Mouse (Mus musculus) embryo, embryonic 10 days (tissue): Measurements from ENCODE around the gene Kcna7.
"Not testable (repeated sequence)": the region's sequence is repeated elsewhere in the genome, so short reads cannot be mapped to it uniquely, and the experiment has no call there.

Experiments
- DNase-seq: peaks from one replicate; pipeline ENCODE4 v3.0.0-alpha.2; 2015; ENCODE audit warnings: low spot score

The Kcna7 gene

DNA sequence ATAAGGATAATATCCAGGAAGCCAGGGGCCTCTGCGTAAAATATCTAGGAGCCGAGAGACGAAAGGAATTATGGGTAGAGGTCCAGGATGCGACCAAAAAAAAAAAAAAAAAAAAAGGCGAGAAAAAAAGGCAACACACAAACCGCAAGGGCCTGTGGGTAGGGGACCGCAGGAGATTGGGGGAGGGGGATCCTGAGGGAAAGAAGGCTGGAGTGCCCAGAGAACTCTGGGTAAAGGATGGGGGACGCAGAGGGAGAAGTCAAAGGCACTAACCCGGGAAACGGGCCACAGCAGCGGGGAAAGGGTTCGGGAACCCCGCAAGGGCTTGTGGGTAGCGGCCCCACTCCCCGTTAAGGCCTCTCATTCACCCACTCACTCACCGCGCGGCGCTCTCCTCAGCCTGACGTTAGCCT lies 10.3 kb upstream of the Kcna7 start:
- peak; percentile 78 for DNase-seq

DNA sequence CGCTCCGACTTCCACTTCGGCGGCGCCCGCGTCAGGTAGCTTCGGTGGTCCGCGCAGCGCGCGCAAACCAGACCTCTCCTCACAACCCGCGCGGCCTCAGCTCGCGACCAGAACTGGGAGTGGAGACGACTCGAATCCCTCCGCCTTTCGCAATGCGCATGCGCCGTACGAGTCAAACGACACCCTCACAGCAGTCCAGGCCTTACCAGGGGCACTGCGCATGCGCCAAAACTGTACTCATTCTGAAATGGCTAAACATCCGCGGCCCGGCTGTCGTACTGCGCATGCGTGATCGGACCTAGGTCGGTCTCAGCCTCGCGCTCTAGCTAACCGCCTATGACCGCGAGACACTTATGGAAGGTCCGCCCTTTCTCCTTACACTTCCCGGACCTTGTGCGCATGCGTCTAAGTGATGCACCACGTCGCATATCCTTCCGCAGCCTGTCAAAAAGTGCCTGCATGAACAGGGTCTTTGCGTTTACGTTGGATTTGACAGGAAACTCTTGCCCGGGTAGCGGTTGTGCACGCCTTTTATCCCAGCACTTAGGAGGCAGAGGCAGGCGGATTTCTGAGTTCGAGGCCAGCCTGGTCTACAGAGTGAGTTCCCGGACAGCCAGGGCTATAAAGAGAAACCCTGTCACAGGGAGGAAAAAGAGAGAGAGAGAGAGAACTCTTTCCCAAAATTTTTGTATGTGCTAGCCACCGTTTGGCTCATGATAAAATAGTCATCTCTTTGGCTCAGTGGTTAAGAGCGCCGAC lies 9.7 kb upstream of the Kcna7 start, which contains the start of gene Snrnp70:
TSS of gene Snrnp70 (minus strand) at position 165 of the 759 bp plus-strand sequence.
- peak; percentile 100 for DNase-seq

DNA sequence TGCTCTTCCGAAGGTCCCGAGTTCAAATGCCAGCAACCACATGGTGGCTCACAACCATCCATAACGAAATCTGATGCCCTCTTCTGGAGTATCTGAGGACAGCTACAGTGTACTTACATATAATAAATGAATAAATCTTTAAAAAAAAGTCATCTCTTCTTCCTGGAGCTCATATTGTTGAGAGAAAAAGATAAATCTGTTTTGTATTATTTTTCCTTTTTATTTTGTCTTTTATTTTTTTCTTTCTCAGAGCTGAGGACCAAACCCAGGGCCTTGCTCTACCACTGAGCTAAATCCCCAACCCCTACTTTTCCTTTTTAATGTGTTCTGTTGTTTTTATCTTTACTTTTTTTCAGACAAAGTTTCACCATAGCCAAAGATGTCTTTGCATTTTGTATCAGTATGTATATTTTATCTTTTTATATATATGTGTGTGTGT lies 9.1 kb upstream of the Kcna7 start:
- not testable (repeated sequence) for DNase-seq

DNA sequence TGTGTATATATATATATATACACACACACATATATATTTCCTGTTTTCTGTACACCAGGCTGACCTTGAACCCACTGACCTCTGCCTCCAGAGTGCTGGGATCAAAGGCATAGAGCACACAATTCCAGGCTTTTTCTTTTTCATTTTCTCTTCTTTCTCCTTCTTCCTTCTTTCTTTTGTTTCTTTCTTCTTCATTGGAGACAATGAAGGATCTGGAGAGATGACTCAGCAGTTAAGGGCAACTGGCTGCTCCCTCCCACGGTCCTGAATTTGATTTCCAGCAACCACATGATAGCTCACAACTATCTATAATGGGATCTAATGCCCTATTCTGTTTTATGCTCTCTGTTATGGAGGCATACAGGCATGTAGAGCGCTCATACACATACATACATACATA lies 8.7 kb upstream of the Kcna7 start:
- DNase-seq: no peak

DNA sequence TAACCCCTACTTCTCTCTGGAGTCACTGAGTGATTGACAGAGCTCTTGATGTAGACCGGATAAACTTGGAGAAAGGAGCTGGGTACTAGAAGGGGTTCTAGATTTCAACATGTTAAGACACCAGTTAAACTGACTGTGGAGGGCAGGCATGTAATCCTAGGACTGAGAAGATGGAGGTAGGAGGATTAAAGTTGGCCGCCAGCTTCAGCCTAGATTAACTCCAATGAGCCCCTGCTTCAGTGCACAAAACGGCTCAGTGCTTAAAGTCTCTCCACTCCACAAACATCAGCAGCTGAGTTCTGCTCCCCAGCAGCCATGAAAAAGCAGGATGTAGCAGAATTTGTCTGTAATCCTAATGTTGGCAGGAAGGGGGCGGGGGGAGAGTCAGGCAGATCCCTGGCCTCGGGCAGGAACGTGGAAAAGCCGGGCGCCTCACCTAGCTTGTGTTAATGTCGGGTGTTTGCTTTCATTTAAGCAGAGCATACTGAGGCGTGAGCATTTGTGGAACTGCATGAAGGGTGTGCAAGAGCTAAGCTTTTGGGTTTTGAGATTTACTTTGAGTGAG lies 3.9 kb upstream of the Kcna7 start:
- DNase-seq: no peak

DNA sequence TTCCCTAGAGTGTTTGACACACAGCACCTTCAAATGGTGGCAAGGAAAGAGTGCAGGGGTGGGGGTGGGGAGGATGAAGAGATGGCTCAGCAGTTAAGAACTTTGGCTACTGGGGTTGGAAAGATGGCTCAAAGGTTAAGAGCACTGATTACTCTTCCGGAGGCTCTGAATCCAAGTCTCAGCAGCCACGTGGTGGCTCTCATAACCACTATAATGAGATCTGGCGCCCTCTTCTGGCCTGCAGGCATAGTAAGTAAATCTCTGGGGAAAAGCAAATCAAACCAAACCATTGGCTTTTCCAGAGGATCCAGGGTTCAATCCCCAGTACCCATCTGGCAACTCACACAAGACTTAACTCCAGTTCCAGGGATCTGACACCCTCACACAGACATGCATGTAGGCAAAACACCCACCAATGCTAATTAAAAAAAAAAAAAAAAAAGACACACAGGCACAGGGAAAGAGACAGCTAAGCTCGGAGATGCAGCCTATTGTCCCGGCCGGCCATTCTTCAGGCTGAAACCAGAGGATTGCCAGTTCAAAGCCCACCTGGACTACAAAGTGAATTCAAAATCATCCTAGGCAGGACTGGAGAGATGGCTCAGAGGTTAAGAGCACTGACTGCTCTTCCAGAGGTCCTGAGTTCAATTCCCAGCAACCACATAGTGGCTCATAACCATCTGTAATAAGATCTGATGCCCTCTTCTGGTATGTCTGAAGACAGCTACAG lies 1.8 kb upstream of the Kcna7 start:
- peak; percentile 85 for DNase-seq

DNA sequence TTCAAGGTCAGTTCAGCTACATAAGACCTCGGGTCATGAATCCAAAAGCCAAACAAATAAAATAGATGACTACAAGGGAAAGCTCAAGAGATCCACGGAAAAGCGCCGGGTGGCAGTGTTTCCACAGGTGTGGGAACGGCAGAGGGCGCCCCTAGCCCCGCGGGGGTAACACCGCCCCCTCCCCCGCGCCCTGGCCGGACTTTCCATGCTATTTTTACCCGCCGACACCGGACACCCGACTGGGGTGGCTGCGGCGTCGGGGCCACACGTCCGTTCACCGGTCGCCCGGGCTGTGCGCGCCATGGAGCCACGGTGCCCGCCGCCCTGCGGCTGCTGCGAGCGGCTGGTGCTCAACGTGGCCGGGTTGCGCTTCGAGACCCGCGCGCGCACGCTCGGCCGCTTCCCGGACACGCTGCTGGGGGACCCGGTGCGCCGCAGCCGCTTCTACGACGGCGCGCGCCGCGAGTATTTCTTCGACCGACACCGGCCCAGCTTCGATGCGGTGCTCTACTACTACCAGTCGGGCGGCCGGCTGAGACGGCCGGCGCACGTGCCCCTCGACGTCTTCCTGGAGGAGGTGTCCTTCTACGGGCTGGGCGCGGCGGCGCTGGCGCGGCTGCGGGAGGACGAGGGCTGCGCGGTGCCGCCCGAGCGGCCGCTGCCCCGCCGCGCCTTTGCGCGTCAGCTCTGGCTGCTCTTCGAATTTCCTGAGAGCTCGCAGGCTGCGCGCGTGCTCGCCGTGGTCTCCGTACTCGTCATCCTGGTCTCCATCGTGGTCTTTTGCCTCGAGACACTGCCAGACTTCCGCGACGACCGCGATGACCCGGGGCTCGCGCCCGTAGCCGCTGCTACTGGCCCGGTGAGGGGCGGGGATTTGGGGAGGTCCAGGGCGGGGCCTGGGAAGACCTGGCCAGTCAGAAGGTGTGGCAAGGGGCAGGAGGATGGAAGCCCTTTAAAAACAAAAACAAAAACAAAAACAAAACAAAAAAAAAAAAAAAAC lies 1.0 kb downstream of the Kcna7 start:
- DNase-seq: peak; percentile 18

DNA sequence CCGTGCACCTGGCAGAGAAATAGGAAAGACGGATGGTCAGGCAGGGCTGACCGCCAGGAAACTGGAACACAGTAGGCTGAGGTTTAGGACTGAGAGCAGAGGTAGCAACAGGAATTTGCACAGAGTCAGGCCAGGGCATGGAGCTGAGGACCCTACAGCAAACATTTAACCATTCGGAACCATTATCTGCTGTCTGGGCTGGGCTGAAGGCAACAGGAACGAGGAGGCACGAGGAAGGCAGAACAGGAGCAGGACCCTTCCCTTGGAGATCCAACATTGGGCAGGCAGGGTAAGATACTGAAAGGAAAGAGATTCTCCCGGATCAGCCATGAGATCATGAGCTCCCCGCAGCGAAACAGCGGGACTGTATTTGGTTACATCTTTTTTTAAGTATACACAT lies 2.4 kb downstream of the Kcna7 start:
- no peak for DNase-seq

DNA sequence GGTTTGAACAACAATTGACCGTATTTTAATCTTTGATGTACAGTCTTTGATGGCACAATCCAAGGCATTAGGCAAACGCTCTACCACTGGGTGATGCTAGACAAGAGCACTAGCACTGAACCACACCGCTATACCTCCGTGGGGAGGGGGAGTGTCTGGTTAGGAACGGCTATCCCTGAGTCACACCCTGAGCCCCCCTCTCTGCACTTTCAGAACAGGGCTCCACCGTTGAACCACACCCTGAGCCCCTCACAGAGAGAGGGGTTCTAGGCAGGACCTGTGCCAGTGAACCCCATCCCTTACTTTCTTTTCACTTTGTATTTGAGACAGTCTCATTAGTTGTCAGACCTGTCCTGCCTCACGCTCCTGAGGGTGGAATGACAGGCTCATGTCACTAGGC lies 2.9 kb downstream of the Kcna7 start:
- DNase-seq: no peak

DNA sequence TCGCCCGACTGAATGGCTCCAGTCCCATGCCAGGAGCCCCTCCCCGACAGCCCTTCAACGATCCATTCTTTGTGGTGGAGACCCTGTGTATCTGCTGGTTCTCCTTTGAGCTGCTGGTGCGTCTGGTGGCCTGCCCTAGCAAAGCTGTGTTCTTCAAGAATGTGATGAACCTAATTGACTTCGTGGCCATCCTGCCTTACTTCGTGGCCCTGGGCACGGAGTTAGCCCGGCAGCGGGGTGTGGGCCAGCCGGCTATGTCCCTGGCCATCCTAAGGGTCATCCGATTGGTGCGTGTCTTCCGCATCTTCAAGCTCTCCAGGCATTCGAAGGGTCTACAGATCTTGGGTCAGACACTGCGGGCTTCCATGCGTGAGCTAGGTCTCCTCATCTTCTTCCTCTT lies 3.5 kb downstream of the Kcna7 start:
- no peak for DNase-seq

DNA sequence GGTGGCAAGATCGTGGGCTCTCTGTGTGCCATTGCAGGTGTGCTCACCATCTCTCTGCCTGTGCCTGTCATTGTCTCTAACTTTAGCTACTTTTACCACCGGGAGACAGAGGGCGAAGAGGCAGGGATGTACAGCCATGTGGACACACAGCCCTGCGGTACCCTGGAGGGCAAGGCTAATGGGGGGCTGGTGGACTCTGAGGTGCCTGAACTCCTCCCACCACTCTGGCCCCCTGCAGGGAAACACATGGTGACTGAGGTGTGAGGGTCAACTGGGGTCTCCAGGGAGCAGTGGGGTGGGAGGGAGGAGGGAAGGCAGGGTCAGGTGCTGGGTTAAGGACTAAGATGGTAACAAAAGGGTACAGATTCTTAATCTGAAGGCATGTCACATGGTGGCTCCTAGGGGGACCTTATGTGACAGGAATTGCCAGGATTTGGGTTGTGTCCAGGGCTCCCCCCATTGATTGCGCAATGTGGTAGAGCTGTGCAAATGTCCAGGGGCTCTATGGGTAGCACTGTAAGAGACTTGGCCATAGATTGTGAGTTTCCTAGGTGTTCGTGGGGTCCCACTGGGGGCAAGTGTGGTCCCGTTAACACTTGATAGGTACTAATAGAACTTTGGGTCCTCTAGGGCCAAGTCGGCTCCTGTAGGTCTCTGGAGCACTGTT lies 4.2 kb downstream of the Kcna7 start:
- DNase-seq: no peak

DNA sequence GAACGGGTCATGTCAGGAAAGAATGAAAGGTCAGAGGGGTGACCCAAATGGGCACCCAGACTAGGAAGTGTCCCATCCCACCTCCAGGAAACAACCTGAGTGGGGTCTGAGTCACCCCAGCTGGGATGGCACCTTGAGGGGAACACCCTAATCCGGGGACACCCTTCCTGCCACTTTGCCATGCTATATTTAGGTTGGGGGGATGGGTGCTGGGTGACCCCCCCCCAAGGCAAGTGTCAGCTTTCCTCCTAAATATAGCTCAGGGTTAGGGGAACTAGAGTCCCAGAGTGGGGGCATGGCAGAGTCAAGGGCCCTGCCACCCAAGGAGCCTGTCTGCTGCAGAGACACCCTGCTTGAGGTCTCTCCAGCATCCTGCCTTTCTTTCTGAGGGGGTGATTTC lies 7.0 kb downstream of the Kcna7 start:
- DNase-seq: no peak

DNA sequence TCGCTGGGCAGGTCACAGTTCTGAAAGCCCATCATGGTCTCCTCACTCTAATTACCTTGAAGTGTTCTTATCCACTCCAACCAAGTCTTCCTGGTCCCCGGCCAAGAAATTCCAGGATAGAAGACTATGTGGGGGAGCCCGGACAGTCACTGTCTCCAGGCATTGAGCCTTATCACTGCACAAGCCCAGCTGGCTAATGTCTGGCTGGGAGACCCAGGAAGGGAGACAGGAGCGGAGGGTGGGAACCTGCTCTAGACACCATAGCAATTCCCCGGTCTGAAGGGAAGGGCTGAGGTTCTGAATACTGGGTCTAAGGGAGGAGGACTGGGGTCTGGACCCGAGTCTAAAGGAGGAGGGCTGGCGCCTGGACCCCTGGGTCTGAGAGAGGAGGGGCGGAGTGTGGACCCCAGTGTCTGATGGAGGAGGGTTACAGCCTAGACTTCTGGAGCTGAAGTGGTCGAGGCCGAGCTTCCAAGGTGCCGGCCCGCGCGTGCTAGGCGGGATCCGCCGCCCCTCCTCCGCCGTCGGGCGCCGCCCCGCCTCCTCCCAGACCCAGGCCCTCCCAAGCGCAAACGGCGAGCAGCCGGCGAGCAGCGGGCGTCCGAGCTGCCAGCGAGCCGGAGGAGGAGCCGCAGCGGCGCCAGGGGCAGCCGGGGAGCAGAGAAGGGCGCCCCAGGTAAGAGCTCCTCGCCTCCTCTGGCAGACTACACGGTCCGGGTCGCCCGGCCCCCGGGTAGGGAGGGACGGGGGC lies 7.8 kb downstream of the Kcna7 start, which contains the start of gene Ntf5:
TSS of gene Ntf5 (plus strand) at position 583 of the 751 bp plus-strand sequence.
- peak; percentile 65 for DNase-seq

DNA sequence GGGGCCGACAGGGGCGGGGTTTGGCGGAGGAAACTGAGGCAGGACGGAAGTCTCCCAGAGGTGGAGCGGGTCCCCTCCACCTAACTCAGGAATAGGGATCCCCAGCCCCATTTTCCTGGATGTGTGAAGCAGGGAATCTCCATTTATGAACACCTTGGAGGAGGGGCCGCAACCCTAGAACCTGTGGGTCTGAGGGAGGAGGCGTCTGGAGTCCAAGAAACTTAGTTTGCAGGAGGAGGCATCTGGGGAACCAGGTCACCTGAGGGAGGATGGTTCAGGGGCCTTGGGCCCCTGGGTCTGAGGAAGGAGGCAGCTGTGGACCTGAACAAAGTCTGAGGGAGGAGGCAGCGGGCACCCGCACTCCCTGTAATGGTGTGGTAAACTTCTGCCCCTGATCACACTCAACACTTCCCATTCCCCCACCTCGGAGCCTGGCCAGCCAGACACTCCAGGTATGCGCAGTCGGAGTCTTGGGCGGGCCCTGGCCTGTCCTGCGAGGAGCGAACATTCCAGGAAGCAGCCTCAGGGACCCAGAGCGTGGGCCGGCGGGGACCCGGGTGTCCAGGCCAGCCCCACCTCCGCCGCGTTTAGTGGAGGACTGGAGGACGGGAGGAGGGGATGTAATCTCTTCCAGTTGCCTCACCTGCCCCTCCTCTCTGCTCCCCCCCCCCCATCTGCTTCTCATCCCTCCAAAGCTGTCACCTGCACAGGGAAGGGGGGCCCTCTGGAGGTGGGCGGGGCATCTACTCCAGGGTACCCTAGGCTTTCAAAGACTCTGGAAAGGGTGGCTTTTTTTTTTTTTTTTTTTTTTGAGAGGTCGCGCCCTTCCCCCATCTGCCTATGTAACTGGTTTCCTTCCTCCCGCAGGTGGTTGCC lies 8.6 kb downstream of the Kcna7 start:
- DNase-seq: peak; percentile 18

DNA sequence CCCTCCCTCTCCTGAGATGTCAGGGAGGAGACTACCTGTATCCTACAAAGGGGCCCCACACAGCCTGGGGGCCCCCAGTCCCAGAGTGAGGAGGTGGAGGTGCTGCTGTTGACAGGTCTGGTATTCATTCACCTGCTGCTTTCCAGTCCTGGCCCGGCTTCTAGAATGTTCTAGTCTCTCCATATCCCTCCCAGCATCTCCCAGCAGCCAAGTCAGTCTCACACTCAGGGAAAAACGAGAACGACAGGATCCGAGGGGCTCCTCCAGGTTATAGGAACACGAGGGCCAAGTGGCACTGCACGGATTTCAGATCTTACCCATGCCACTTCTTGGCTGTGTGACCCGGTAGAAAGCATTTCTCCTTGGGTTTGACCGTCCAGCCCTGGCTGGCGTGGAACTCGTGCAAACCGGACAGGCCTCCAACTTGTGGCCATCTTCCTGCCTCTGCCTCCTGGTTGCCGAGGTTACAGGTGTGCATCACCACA lies 9.3 kb downstream of the Kcna7 start:
- no peak for DNase-seq

DNA sequence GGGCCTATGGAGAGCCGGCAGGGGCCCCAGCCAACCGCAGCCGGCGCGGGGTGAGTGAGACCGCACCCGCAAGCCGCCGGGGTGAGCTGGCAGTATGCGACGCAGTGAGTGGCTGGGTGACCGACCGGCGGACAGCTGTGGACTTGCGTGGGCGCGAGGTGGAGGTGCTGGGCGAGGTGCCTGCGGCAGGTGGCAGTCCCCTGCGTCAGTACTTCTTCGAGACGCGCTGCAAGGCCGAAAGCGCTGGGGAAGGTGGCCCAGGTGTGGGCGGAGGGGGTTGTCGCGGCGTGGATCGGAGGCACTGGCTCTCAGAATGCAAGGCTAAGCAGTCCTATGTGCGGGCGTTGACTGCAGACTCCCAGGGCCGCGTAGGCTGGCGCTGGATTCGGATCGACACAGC lies 10.2 kb downstream of the Kcna7 start:
- no peak for DNase-seq

DNA sequence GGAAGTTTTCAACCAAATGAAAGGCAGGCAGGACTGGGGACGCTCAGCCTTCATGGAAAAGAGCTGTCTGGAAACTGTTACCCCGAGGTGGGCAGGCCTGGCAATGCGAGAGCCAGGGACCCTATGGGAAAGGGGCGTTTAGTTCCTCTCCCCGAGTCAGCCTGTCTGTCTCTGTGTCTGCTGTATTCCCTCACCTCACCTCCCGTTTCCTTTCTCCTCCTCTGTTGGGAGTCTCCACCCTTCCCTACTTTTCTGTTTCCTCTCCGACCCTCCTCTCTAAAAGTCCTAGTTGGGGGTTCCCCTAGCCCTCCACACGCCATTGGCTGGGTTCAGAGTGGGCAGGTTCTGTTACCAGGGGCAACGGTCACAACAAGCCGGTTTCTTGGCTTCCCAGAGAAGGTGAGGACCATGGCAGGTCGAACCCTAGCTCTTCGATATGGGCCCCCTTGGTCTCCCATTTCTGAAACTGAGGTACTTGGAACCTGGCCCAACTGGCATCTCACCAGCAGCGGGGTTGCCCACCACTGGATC lies 12.6 kb downstream of the Kcna7 start:
- no peak for DNase-seq

DNA sequence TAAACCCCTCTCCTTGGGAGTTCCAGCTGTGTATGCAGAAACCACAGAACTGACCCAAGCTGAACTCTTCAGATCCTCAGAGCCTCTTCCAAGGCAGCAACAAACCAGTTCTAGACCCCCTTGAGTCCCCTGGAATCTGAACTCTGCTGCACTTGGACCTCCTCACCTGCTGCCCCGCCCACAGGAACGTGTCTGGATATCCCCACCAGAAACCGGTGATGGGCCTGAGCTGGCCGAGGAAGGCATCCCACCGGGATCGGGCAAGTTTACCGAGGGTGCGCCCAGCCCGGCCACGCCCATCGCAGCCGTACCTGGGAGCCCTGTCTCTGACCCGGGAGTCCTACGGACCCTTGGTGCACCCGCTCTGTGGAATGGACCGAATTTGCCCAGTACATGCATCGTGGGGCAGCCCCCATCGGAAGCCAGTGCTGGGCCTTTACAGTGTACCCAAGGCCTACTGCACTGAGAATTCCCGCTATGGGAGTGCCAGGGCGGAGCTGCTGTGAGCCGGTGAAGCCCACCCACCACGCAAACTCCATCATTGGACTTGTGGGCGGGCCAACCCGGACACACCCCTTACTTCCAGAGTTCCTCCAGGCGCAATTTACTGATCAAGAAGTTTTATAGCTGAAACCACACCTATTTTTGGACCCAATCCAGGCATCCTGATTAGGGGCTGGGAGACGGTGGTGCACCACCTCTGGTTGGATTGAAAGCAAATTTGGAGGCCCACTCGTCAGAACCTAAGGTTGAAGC lies 14.6 kb downstream of the Kcna7 start:
- DNase-seq: no peak

DNA sequence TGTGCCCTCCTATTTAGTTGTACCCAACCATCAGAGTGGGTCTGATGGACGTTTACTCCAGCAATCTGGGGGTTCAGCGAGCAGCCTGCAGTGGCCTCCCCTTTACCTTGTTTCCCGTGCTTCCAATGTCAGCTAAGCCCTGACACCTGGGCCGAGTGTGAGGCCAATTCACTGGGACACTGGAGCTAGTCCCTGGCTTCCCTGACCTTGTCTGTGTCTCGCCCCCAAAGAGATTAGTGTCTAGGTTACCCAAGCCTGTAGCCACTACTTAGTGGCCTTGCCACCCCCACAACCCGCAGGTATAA lies 15.1 kb downstream of the Kcna7 start, which contains the start of gene Lhb:
TSS of gene Lhb (plus strand) at position 206 of the 305 bp plus-strand sequence.
- DNase-seq: no peak
